Comparison of ENCODE assay signal across 8 mouse cellular contexts in genomic region chr9:44113105-44113789, GRCm38 (mm10). TPM values are rescaled to one million over a fixed set of nuclear protein-coding genes. Genes with fewer than 3 reads are reported as not detected.
DNase-seq lines count a peak whose midpoint lies in the region; ATAC-seq lines count a peak whose summit lies in the region.

TSS of gene Gm49380 (minus strand) at chr9:44113500.
TSS of gene Rnf26 (minus strand) at chr9:44113517.

- ATAC-seq in intestine, embryonic 14.5 days (replicated peaks; ENCODE audit: low FRiP score, low TSS enrichment, low read depth), result peak; percentile 92

- peaks cover 7% of the 10 kb centered on the region for H3K36me3 ChIP-seq in intestine, embryonic 14.5 days (ENCODE audit: control insufficient read depth, insufficient read depth, low read length)

- WGBS in intestine, embryonic 14.5 days, result under 1% methylated on average over 49 of the region's 51 CpGs

- peaks cover 23% of the 10 kb centered on the region for H3K4me1 ChIP-seq in intestine, embryonic 14.5 days (replicated peaks; ENCODE audit: control insufficient read depth, insufficient read depth, low read length)

- H3K9ac ChIP-seq in intestine, embryonic 14.5 days (ENCODE audit: low read length), result peak within 1 kb of the TSS; percentile 85

- H3K9me3 ChIP-seq in intestine, embryonic 14.5 days (ENCODE audit: control insufficient read depth, low read length), result no peaks in the 10 kb centered on the region

- H3K4me2 ChIP-seq in intestine, embryonic 14.5 days (ENCODE audit: low read length), result peak within 1 kb of the TSS; percentile 47

- DNase-seq in adrenal gland, adult 18-20 months (ENCODE audit: low spot score in 2 of 2), result peak; percentile 88
- peak; percentile 96 for DNase-seq in embryo, embryonic 11 days
- peak; percentile 96 for DNase-seq in gastrocnemius, postnatal 25 days
- DNase-seq in intestine, embryonic 14.5 days (ENCODE audit: low spot score), result peak; percentile 96
- peak; percentile 97 to 98 for DNase-seq in left cerebral cortex, postnatal 14 days (ENCODE audit: low spot score in 2 of 2)
- peak; percentile 98 for DNase-seq in mesoderm, embryonic 11.5 days (ENCODE audit: low read depth, low spot score)
- DNase-seq in right cerebral cortex, postnatal 36 days (ENCODE audit: low spot score in 2 of 2), result peak; percentile 91 to 94
- DNase-seq in yolk sac, embryonic 10.5 days (ENCODE audit: low spot score), result peak; percentile 97

- intact Hi-C loops in left cerebral cortex, postnatal 14 days (cut with DNase I), result no loop called here

- H3K27me3 ChIP-seq in intestine, embryonic 14.5 days (replicated peaks; ENCODE audit: control insufficient read depth, insufficient read depth, low read length), result no peaks in the 10 kb centered on the region

- H3K4me3 ChIP-seq in intestine, embryonic 14.5 days (ENCODE audit: low read depth, low read length), result peak within 1 kb of the TSS; percentile 59

- peak within 1 kb of the TSS; percentile 39; the same call in 1 of the 2 replicates for H3K27ac ChIP-seq in intestine, embryonic 14.5 days (ENCODE audit: low read depth)

RNA-seq across cellular contexts. Expression of gene Gm49380, which starts in this region (rescaled TPM):
- total RNA-seq in adrenal gland, adult 18-20 months (2021), result under 1 TPM; 0.27 to 0.48 TPM
- total RNA-seq in gastrocnemius, postnatal 25 days (2021), result 1 to 10 TPM in 1 of 2 experiments, under 1 TPM in 1; 0.82 to 2.4 TPM
- polyA plus RNA-seq in intestine, embryonic 14.5 days (2014; fragmentation: Nextera tagmentation; extraction: Ambion mirVana), result 0.14 and 0.36 TPM in 2 replicates
- total RNA-seq in left cerebral cortex, postnatal 14 days (2021), result under 1 TPM; 0.25 to 0.37 TPM

RNA-seq across cellular contexts. Expression of gene Rnf26, which starts in this region (rescaled TPM):
- 10 to 100 TPM; 19.4 to 24.1 TPM for total RNA-seq in adrenal gland, adult 18-20 months (2021)
- total RNA-seq in gastrocnemius, postnatal 25 days (2021), result 1 to 10 TPM; 2.9 TPM
- polyA plus RNA-seq in intestine, embryonic 14.5 days (2014; fragmentation: Nextera tagmentation; extraction: Ambion mirVana), result 70.2 and 75.7 TPM in 2 replicates
- 10 to 100 TPM; 28.1 to 31.9 TPM for total RNA-seq in left cerebral cortex, postnatal 14 days (2021)

Comparison
In these comparisons a context has a peak if more than half of its experiments do, and no peak if none do; other contexts are left out.
1. Peak in every context shown above with its lines: DNase-seq, ATAC-seq, H3K4me3 ChIP-seq and H3K27ac ChIP-seq.
2. RNA of gene Rnf26 (total RNA-seq): 28.1 to 31.9 TPM in left cerebral cortex, postnatal 14 days and 19.4 to 24.1 TPM in adrenal gland, adult 18-20 months; 2.9 TPM in gastrocnemius, postnatal 25 days; every median in the first group is over 4 times any median in the second.